Mouse (Mus musculus) lung, embryonic 14.5 days (tissue): ENCODE data around the gene Ppp3cb. TPM values are rescaled to one million over a fixed set of nuclear protein-coding genes. Genes with fewer than 3 reads are reported as not detected.
A peak's percentile ranks its signal among the peaks of the same experiment; 100 is the strongest.

Experiments
- ATAC-seq: fragments of 200-750 bp; cut with Nextera tagmentation; 2 replicates; pipeline ENCODE4 v1.8.0; 2017; ENCODE audit warnings: mild to moderate bottlenecking, moderate TSS enrichment, moderate library complexity; ENCODE audit not compliant: insufficient read depth
- DNase-seq: peaks from one replicate; pipeline ENCODE4 v3.0.0-alpha.2; 2015
- H3K27ac ChIP-seq: fragments of 300-500 bp; sonication (generic); 2 replicates; pipeline ENCODE4 v1.5.1; 2014; ENCODE audit warnings: low read depth, mild to moderate bottlenecking, moderate library complexity
- H3K27me3 ChIP-seq: fragments of 300-500 bp; sonication (generic); 2 replicates; pipeline ENCODE4 v1.6.1; 2014; ENCODE audit warnings: low read length, control low read depth; ENCODE audit not compliant: insufficient read depth
- H3K36me3 ChIP-seq: fragments of 300-500 bp; sonication (generic); 2 replicates; pipeline ENCODE4 v1.6.1; 2014; ENCODE audit warnings: control low read depth; ENCODE audit not compliant: insufficient read depth
- H3K4me1 ChIP-seq: fragments of 300-500 bp; sonication (generic); 2 replicates; pipeline ENCODE4 v1.6.1; 2014; ENCODE audit warnings: antibody characterized with exemption, control low read depth; ENCODE audit not compliant: insufficient read depth
- H3K4me2 ChIP-seq: fragments of 300-500 bp; sonication (generic); 2 replicates; pipeline ENCODE4 v1.6.1; 2014; ENCODE audit warnings: mild to moderate bottlenecking
- H3K4me3 ChIP-seq: fragments of 300-500 bp; sonication (generic); 2 replicates; pipeline ENCODE4 v1.5.1; 2014; ENCODE audit warnings: low read depth, low read length
- H3K9ac ChIP-seq: fragments of 300-500 bp; sonication (generic); 2 replicates; pipeline ENCODE4 v1.6.1; 2014
- H3K9me3 ChIP-seq: fragments of 300-500 bp; sonication (generic); 2 replicates; pipeline ENCODE4 v1.6.1; 2016; ENCODE audit warnings: low read depth, low read length, control low read depth
- CTCF ChIP-seq: IDR thresholded peaks from 2 replicates; pipeline ENCODE4 v1.5.1; 2016; ENCODE audit warnings: antibody characterized with exemption, low read depth
- WGBS: fragments of 180-500 bp; shearing (Covaris S2); extraction: QIAGEN DNeasy Blood & Tissue Kit; methylation state at CpG from one replicate; pipeline ENCODE4 v1.1.7; 2014; 5-methylcytosine and 5-hydroxymethylcytosine counted together
- polyA plus RNA-seq: library from polyadenylated mRNA; unstranded; fragments of >200 nt; fragmentation: Nextera tagmentation; extraction: Ambion mirVana; gene quantifications from 2 replicates; pipeline ENCODE4 v1.2.1, GENCODE M21; 2014

The Ppp3cb gene
- polyA plus RNA-seq, 1 experiment from 2014 or later = 61.1 TPM

GRCm38 (mm10) chr14:20564692-20565091, 18.3 kb upstream of the Ppp3cb start:
- Histone ChIP-seq H3K4me1 (no peaks in the 10 kb centered on the region), H3K36me3 (peaks cover 42% of the 10 kb centered on the region), H3K9me3 (no peaks in the 10 kb centered on the region), H3K27ac (peak overlapping the region; percentile 69), H3K9ac (no peak overlapping the region), H3K27me3 (no peaks in the 10 kb centered on the region), H3K4me3 (no peak overlapping the region), H3K4me2 (no peak overlapping the region)
- 63% methylated on average over 12 of the region's 12 CpGs for WGBS
- ATAC-seq = no peak
- peak; percentile 40; the same call in 1 of the 2 replicates for TF ChIP-seq CTCF
- DNase-seq = peak; percentile 25

- WGBS = 88% methylated on average over 5 of the region's 5 CpGs
- Histone ChIP-seq H3K4me3 (no peak overlapping the region), H3K4me2 (no peak overlapping the region), H3K9ac (no peak overlapping the region), H3K9me3 (no peaks in the 10 kb centered on the region), H3K27ac (no peak overlapping the region), H3K27me3 (no peaks in the 10 kb centered on the region), H3K4me1 (no peaks in the 10 kb centered on the region), H3K36me3 (peaks cover 35% of the 10 kb centered on the region)
- ATAC-seq (no peak), DNase-seq (no peak)
- no peak for TF ChIP-seq CTCF
These were observed 15.5 kb upstream of the Ppp3cb start for GRCm38 (mm10) chr14:20561897-20562296.

DNA sequence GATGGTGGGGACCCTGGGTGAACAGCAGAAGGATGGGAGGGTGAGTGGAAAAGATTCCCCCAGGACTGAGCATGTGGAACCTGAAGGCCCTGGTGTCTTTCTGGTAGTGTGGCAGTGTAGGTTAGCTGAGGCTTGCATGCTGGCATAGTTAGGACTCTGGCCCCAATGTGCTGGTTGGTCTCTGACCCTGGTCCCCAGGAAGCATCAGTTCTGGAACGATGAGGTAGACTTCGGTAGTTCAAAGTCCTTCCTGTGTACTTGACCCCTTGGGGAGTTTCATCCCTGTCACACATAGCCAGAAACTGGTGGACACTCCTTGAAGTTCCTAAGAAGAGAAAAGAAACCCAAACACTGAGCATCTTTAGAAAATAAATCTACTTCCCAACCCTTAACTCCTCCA, 3.8 kb upstream of the Ppp3cb start:
- WGBS = 85% methylated on average over 2 of the region's 2 CpGs
- H3K4me1 ChIP-seq = no peaks in the 10 kb centered on the region

GRCm38 (mm10) chr14:20545529-20546331, 643 bp downstream of the Ppp3cb start:
- peak; percentile 92 for DNase-seq
- Histone ChIP-seq H3K4me3 (peak overlapping the region; percentile 89), H3K27me3 (no peaks in the 10 kb centered on the region), H3K9ac (peak overlapping the region; percentile 97), H3K27ac (peak overlapping the region; percentile 99), H3K36me3 (peaks cover 19% of the 10 kb centered on the region), H3K9me3 (no peaks in the 10 kb centered on the region), H3K4me2 (peak overlapping the region; percentile 75), H3K4me1 (peaks cover 3% of the 10 kb centered on the region)
- peak; percentile 100 for ATAC-seq
- under 1% methylated on average over 54 of the region's 67 CpGs for WGBS
- no peak for TF ChIP-seq CTCF

More for the DNA sequence above, 3.8 kb upstream of the Ppp3cb start:
- Histone ChIP-seq H3K36me3 (peaks cover 40% of the 10 kb centered on the region), H3K4me2 (no peak overlapping the region), H3K4me3 (no peak overlapping the region), H3K27ac (no peak overlapping the region), H3K9me3 (no peaks in the 10 kb centered on the region), H3K27me3 (no peaks in the 10 kb centered on the region), H3K9ac (no peak overlapping the region)
- no peak for TF ChIP-seq CTCF
- DNase-seq = no peak
- ATAC-seq = no peak

DNA sequence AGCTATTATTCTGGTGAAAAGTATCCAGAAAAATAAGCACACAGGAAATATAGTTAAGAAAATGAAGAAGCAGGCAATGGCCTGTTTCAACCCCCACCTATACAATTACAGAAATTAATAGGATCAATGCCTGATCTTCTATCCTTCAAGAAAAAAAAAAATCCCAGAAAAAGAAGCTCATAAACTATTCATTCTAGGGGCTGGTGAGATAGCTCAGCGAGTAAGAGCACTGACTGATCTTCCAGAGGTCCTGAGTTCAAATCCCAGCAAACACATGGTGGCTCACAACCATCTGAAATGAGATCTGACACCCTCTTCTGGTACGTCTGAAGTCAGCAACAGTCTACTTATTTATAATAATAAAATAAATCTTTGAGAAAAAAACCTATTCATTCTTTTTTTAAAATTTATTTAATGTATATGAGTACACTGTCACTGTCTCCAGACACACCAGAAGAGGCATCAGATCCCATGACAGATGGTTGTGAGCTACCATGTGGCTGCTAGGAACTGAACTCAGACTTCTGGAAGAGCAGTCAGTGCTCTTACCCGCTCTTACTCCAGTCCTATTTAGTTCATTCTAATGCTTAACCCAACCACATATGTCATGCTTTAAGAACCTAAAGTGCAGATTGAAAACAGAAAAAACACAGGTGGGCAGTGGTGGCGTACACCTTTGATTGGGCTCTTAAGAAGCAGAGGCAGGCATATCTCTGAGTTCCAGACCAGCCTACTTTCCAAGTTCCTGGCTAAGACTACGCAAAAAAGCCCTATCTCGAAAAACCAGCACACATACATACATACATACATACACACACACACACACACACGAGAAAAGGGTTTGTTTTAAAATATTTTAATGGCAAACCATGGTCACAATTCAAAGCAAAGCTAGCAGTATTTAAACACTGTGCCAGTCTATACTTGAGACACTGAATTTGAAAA, 1.6 kb downstream of the Ppp3cb start:
- H3K4me1 ChIP-seq = peaks cover 3% of the 10 kb centered on the region
- peak overlapping the region; percentile 97; the same call in 1 of the 2 replicates for H3K9ac ChIP-seq
- peak; percentile 29 for DNase-seq
- H3K27ac ChIP-seq = no peak overlapping the region
- H3K4me2 ChIP-seq = peak overlapping the region; percentile 75
- 61% methylated on average over 7 of the region's 7 CpGs for WGBS
- H3K4me3 ChIP-seq = peak overlapping the region; percentile 89
- no peaks in the 10 kb centered on the region for H3K27me3 ChIP-seq
- ATAC-seq = no peak
- no peak for TF ChIP-seq CTCF
- no peaks in the 10 kb centered on the region for H3K9me3 ChIP-seq
- H3K36me3 ChIP-seq = peaks cover 13% of the 10 kb centered on the region

- Histone ChIP-seq H3K9me3 (no peaks in the 10 kb centered on the region), H3K36me3 (peaks cover 9% of the 10 kb centered on the region), H3K4me2 (no peak overlapping the region), H3K4me3 (no peak overlapping the region), H3K27ac (no peak overlapping the region), H3K27me3 (no peaks in the 10 kb centered on the region), H3K9ac (no peak overlapping the region), H3K4me1 (no peaks in the 10 kb centered on the region)
- DNase-seq (no peak), ATAC-seq (no peak)
- 77% methylated on average over 4 of the region's 4 CpGs for WGBS
- no peak for TF ChIP-seq CTCF
These were observed 16.7 kb downstream of the Ppp3cb start for GRCm38 (mm10) chr14:20529643-20530042.

- no peak overlapping the region for H3K4me2 ChIP-seq
- TF ChIP-seq CTCF = no peak
- ATAC-seq (no peak), DNase-seq (no peak)
- H3K9ac ChIP-seq = no peak overlapping the region
- peaks cover 50% of the 10 kb centered on the region for H3K36me3 ChIP-seq
- 96% methylated on average over 2 of the region's 2 CpGs for WGBS
- no peaks in the 10 kb centered on the region for H3K27me3 ChIP-seq
- no peak overlapping the region for H3K4me3 ChIP-seq
- no peak overlapping the region for H3K27ac ChIP-seq
- no peaks in the 10 kb centered on the region for H3K9me3 ChIP-seq
- no peaks in the 10 kb centered on the region for H3K4me1 ChIP-seq
These were observed 26.2 kb downstream of the Ppp3cb start for GRCm38 (mm10) chr14:20520179-20520578.
